Mouse (Mus musculus): ENCODE data around the gene Atp8b3.

Gene Atp8b3

DNA sequence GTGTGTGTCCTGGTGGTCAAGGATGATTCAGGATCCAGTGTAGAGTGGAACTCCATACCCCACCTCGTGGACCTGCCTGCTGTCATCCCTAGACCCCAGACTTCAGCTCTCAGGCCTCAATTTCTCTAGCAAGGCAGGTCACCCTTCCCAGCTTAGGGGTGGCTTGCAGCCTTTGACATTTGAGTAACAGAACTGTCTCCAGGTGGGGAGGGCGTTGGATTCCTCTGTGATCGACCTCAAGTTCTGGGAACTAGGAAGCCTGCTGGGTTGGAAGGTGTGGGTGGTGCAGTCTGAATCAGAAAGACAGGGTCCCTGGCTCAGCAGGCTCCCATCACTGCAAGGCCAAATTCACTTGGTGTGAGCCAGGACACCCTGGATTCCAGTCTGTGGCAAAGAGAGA, 36.0 kb upstream of the Atp8b3 start:
- ChIA-PET CTCF (interaction anchor here in 1 of 4 experiments (0.6 to 1.3 kb wide), 3 partner anchors 11 to 471 kb away, joined by 3 to 4 read pairs (median 4); no protein-coding TSS in a partner anchor), POLR2A (interaction anchor here in 3 of 4 experiments (0.6 to 7.7 kb wide), 9 partner anchors 8 to 102 kb away, joined by 3 to 129 read pairs (median 5); partner anchors contain the start of genes Mknk2 (in 2 of the 3), Csnk1g2 (in 1 of the 3) and Rexo1 (in 1 of the 3))

DNA sequence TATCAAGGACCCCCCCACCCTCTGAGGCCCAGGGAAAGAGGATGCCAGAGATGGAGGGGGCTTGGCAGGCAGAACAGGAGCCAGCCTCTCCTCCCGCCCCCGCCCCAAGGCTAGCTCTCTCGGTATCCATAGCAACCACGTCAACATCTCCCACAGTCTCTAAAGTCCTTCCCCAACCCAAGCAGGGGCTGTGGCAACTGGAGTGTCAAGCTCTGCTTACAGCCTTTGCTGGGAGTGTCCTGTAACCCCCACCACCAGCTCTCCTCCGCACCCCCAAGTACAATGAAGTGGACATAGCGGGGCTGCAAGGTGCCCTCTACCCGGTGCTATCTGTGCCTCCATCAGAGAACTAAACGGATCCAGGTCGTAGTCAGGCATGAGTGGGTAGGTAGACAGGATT, 35.0 kb upstream of the Atp8b3 start:
- POLR2A ChIA-PET = interaction anchor here (0.6 to 7.7 kb wide), 20 partner anchors 9 to 257 kb away, joined by 3 to 129 read pairs (median 3); partner anchors contain the start of genes Rexo1 (in 3 of the 4), Csnk1g2 (in 2 of the 4), Mknk2 (in 2 of the 4) and Abhd17a (in 1 of the 4)
- CTCF ChIA-PET = interaction anchor here in 2 of 4 experiments (0.6 to 1.3 kb wide), 4 partner anchors 10 to 285 kb away, joined by 3 to 7 read pairs (median 4); no protein-coding TSS in a partner anchor

DNA sequence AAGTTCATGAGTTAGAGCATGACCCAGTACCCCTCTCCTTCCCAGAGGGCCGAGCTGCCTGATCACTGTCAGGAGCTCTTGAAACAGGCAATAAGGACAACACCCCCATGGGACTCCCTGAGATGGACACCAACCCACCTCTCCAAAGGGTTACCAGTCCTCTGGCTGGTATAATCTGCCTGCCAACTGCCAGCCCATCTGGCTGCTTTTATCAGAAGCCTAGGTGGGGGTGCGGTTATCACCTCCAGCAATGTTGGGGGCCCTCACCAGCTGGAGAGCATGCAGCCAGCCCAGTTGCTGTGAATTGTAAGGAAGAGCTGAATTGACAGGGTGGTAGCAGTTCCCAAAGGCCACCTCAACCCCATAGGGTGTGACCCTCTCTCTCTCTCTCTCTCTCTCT, 33.6 kb upstream of the Atp8b3 start:
- ChIA-PET CTCF (no interaction called here), POLR2A (interaction anchor here in 3 of 4 experiments (0.7 to 7.7 kb wide), 10 partner anchors 11 to 893 kb away, joined by 3 to 129 read pairs (median 5); partner anchors contain the start of genes Mknk2 (in 2 of the 3), Rexo1 (in 2 of the 3) and Abhd17a (in 1 of the 3))

DNA sequence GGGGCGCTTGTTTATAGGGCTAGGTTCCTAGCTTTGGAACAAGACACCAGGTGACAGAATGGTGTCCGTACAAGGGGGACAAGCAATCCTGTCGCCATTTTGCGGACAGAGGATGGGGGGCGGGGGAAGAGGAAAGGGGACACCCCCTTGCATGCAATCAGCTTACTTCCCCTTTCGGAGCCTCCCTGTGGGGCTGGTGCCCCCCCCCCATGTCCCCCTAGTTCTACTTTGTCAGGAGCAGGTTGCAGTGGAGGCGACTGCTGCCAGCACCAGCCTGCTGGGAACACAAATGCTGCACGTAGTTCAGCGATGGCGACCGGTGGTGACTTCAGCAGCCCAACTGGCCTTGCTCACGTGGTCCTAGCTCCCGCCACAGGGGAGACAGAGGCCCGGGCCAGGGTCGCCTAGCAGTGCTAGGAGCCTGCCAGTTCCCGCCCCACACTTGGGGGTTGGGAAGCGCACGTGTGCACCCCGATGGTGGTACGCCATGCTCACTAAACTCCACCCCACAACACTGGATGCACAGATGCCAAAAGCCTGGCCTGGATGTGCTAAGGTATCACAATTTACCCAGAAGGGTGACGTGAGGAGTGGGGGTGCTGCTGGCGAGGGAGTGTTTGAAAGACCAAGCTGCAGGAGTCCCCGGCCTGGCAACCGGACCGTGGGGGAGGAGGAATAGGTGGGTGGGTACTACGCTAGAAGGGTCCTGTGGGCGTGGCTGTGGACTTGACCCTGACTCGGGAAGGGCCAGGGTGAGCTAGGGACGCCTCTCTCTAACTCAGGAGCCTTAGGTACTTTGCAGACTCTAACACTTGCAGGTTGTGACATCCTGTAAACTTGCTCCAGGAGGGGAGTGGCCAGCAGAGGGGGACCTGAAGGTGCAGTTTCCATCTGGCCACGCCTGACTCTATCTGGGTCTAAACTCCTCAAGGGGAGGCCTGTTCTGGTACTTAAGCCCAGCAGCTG, 32.2 kb upstream of the Atp8b3 start:
- CTCF ChIA-PET = interaction anchor here (0.5 to 3.4 kb wide), 11 partner anchors 9 to 273 kb away, joined by 3 to 17 read pairs (median 3); partner anchors contain the start of genes Rexo1 (in 3 of the 4) and Atp8b3 (in 1 of the 4)
- POLR2A ChIA-PET = interaction anchor here in 3 of 4 experiments (0.6 to 7.7 kb wide), 25 partner anchors 8 to 456 kb away, joined by 3 to 129 read pairs (median 5); partner anchors contain the start of genes Rexo1 (in 3 of the 3), Abhd17a (in 2 of the 3), Mknk2 (in 2 of the 3) and Ap3d1 (in 1 of the 3)

DNA sequence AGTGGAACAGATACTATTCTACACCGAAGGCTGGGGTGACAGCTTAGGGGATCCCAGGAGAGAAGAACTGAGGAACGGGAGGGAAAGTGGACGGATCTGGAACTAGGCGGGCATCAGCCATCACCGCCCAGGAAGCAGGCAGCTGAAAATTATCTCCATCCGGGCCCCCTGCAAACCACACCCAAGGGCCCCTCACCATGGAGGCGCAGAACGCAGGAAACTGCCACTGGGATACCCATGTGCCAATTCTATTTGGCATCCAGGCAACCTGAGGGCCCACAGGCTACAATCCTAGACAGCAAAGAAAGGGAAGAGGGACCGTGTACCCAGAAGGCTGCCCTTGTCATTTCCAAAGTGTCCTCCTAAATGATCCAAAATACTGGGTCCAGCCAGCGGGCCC, 31.5 kb upstream of the Atp8b3 start:
- CTCF ChIA-PET = interaction anchor here in 2 of 4 experiments (0.5 to 3.4 kb wide), 18 partner anchors 8 to 273 kb away, joined by 3 to 17 read pairs (median 4); partner anchors contain the start of gene Rexo1 (in 2 of the 2)
- POLR2A ChIA-PET = interaction anchor here in 3 of 4 experiments (0.6 to 7.7 kb wide), 39 partner anchors 8 to 848 kb away, joined by 3 to 129 read pairs (median 6); partner anchors contain the start of genes Gadd45b (in 3 of the 3), Abhd17a (in 2 of the 3), Mknk2 (in 2 of the 3) and Rexo1 (in 2 of the 3)

DNA sequence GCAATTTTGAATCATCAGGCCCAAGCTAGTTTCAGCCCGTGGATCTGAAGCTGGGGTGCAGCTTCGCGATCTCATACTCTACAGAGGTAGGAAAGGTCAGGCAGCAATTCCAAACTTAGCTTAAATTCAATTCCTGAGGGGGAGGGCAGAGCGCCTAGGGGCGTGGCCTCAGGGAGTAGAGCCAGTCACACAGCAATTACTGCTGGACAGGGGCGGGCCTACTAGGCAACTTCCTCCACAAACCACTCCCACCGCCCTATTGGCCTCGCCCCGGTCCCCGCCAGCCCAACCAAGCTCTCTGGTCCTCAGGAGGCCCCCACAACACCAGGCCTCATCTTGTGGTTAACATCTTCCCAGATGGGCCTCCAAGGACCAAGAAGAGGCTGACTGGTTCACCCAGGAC, 30.7 kb upstream of the Atp8b3 start:
- CTCF ChIA-PET = interaction anchor here (0.5 to 3.4 kb wide), 31 partner anchors 8 to 360 kb away, joined by 3 to 17 read pairs (median 4); partner anchors contain the start of genes Atp8b3 (in 2 of the 4), Rexo1 (in 2 of the 4), Abhd17a (in 1 of the 4) and Gadd45b (in 1 of the 4)
- POLR2A ChIA-PET = interaction anchor here in 3 of 4 experiments (0.6 to 7.7 kb wide), 73 partner anchors 7 to 622 kb away, joined by 3 to 129 read pairs (median 4); partner anchors contain the start of genes Gadd45b (in 3 of the 3), Rexo1 (in 3 of the 3), Abhd17a (in 2 of the 3) and Ap3d1 (in 2 of the 3)

DNA sequence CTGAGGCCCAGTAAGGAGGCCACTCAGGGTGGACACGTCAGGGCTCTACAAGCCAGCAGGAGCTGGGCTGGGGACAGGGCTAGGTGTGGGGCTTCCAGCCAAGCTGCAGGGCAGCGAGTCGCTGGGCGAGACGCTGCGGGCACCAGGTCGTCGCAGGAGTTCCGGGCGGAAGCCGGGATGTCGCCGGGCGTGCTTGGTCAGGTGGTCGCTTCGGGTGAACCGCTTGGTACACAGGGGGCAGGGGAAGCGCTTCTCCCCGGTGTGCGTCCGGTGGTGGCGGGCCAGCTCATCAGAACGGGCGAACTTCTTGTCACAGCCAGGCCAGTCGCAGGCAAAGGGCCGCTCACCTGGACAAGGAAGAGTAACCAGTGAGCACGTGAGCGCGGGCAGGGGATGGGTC, 30.0 kb upstream of the Atp8b3 start:
- POLR2A ChIA-PET = interaction anchor here in 3 of 4 experiments (0.5 to 7.7 kb wide), 37 partner anchors 7 to 1030 kb away, joined by 3 to 129 read pairs (median 7); partner anchors contain the start of genes Rexo1 (in 3 of the 3), Klf16 (in 2 of the 3), Mknk2 (in 2 of the 3) and Abhd17a (in 1 of the 3)
- CTCF ChIA-PET = interaction anchor here in 3 of 4 experiments (0.5 to 3.4 kb wide), 12 partner anchors 7 to 237 kb away, joined by 3 to 17 read pairs (median 4); partner anchors contain the start of genes Atp8b3 (in 1 of the 3) and Rexo1 (in 1 of the 3)

DNA sequence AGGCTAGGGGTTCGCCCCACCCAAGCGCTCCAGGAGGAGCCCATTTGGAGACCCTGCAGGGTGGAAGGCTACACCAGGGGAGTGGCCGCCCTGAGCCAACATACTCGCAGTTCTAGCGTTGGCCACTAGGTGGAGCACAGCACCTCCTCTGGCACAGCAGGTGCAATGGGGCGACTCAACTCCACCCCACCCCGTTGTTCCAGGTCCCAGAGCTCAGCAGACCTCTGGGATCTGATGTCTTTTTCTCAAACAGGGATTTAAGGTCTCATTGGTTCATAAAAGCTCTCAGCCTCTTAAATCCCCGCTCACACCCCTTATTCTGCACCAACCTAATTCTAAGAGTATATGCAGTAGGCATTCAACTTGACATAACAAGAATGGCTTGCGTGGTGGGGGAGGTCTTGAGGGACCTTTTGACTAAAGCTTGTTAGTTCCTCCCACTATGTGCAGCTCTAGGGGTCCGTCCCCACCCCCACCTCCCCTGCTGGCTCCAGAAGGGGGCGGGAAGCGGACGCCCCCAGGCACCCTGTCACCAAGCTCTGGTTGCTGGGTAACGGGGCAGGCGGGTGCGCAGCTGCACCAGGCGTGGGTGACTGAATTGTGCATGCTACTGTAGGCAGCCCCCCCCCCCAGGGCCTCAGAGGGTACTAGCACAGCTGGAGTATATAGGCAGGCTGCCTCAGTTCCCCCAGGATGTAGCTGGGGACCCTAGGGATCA, 27.6 kb upstream of the Atp8b3 start:
- ChIA-PET CTCF (interaction anchor here (0.6 to 3.0 kb wide), 48 partner anchors 8 to 760 kb away, joined by 3 to 28 read pairs (median 4); partner anchors contain the start of genes Atp8b3 (in 2 of the 4), Abhd17a (in 1 of the 4), Adamtsl5 (in 1 of the 4) and Ap3d1 (in 1 of the 4)), POLR2A (interaction anchor here in 3 of 4 experiments (0.6 to 5.4 kb wide), 43 partner anchors 9 to 812 kb away, joined by 3 to 45 read pairs (median 5); partner anchors contain the start of genes Klf16 (in 2 of the 3), Abhd17a (in 1 of the 3), Adat3 (in 1 of the 3) and Ap3d1 (in 1 of the 3))

DNA sequence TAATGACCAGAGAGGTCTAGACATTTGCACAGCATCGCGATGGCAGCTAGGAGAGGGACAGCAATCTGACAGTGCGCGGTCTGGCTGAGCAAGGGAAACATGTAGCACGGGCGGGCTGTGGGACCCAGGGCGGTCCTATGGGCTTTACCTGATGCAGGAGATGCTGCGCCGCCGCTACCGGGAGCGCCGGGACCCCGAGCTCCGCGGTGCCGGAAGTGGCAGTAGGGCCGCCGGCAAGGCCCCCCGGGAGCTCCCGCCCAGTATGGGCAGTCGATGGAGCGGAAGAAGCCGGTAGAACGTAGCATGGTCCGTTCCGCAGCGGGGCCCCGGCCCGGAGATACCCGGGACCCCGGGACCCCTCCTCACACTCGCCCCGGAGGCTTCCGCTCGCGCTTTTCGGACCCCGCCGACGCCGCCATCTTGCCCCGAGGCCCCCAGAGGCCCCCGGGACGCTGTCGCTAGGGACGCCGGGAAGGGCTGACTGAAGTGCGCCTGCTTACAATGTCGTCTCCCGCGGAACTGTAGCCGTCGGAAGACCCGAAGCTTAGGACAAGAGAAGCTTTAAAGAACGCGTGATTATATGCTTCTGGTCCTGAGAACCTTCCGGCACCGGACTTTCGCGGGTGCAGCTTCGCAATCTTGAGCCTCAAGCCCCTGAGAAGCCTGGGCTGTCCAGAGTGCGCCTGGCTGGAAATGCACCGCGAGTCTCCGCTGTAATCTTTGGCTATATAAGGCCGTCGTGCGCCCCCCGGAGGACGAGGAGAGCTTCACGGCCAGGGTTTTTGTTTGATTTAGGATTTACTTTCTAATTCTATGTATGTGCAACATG, 22.4 kb upstream of the Atp8b3 start, which contains the start of gene Rexo1:
TSS of gene Rexo1 (minus strand) at position 445 of the 829 bp plus-strand sequence.
- CTCF ChIA-PET = interaction anchor here (0.5 to 3.0 kb wide), 80 partner anchors 8 to 801 kb away, joined by 3 to 34 read pairs (median 4); partner anchors contain the start of genes Atp8b3 (in 4 of the 4), Klf16 (in 3 of the 4), Ap3d1 (in 2 of the 4) and Csnk1g2 (in 2 of the 4)
- POLR2A ChIA-PET = interaction anchor here (0.6 to 2.9 kb wide), 150 partner anchors 8 to 993 kb away, joined by 3 to 77 read pairs (median 4); partner anchors contain the start of genes Atp8b3 (in 4 of the 4), Abhd17a (in 3 of the 4), Csnk1g2 (in 3 of the 4) and Klf16 (in 3 of the 4)

DNA sequence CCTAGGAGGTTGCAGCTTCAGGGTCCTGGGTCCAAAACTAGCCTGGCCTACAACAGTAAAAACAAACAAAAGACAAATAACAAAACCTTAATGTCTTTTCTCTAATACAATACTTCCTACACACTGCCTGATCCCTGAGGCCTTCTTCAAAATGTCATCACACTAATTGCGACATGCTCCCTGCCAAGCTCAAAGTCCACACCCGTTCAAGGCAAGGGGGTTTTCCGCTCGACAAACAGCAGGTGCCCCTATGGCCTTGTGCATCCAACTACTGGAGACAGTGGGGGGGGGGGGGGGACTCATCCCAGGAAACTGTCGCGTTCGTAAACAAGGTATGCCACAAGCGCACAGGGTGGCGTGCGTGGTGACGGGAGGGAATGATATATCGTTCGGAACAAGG, 21.7 kb upstream of the Atp8b3 start:
- ChIA-PET POLR2A (interaction anchor here (0.6 to 2.9 kb wide), 91 partner anchors 8 to 581 kb away, joined by 3 to 77 read pairs (median 5); partner anchors contain the start of genes Abhd17a (in 2 of the 4), Atp8b3 (in 2 of the 4), Csnk1g2 (in 2 of the 4) and Mbd3 (in 2 of the 4)), CTCF (interaction anchor here (0.5 to 3.0 kb wide), 37 partner anchors 9 to 664 kb away, joined by 3 to 34 read pairs (median 6); partner anchors contain the start of genes Klf16 (in 3 of the 4), Atp8b3 (in 2 of the 4), Abhd17a (in 1 of the 4) and Ap3d1 (in 1 of the 4))

DNA sequence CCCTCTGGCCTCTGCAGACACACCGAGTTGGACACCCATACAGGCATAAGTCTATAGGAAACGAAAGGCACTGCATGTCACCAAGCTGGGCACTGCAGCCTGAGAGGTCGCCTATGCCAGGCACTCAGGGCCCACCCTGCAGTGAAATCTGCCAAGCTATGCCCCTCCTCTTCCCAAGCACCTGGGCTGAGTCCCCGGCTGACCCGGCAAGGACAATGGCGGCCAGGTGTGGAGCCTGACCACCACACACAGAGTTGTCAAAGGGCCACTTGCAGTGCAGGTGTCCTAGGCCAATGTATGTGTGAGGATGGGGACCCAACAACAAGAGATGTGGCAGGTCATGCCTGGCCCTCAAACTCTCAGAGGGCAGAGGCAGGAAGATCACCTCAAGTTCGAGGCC, 20.5 kb upstream of the Atp8b3 start:
- CTCF ChIA-PET = no interaction called here
- POLR2A ChIA-PET = interaction anchor here in 1 of 4 experiments (0.7 to 1.5 kb wide), 2 partner anchors 9 to 10 kb away, joined by 3 read pairs; no protein-coding TSS in a partner anchor

DNA sequence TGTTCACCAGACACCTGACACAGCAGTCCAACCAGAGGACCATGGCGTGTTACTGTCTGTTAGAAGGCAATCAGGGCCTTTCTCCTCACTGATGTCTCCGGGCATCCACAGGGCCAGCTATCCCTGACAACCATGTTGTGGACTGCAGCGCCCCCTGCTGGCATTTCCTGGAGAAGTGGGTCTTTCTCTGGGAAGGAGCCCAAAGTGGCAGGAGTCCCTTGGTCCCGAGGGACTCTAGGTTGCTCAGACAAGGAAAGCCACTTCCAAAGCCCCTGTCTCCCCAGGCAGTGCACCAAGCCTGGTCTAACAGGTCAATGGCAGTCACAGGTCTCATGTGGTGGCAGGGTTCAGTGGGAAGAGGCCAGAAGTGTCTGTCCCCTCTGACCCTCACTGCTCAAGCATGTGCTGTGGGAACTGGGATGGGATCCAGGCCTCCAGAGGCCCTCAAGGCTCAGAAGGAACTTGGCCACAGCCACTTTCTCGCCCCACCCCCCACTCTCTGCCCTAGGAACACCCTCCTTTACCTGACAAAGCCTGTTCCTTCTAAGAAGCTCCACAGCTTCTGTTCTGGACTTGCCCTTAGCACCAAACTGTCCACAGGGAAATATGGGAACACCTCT, 18.5 kb upstream of the Atp8b3 start:
- POLR2A ChIA-PET = interaction anchor here in 3 of 4 experiments (0.5 to 2.4 kb wide), 30 partner anchors 9 to 352 kb away, joined by 3 to 18 read pairs (median 5); partner anchors contain the start of genes Atp8b3 (in 2 of the 3), Ap3d1 (in 1 of the 3), Csnk1g2 (in 1 of the 3) and Pcsk4 (in 1 of the 3)
- CTCF ChIA-PET = interaction anchor here (0.5 to 3.3 kb wide), 88 partner anchors 9 to 703 kb away, joined by 3 to 29 read pairs (median 4); partner anchors contain the start of genes Atp8b3 (in 4 of the 4), Abhd17a (in 1 of the 4), Adamtsl5 (in 1 of the 4) and Apc2 (in 1 of the 4)

DNA sequence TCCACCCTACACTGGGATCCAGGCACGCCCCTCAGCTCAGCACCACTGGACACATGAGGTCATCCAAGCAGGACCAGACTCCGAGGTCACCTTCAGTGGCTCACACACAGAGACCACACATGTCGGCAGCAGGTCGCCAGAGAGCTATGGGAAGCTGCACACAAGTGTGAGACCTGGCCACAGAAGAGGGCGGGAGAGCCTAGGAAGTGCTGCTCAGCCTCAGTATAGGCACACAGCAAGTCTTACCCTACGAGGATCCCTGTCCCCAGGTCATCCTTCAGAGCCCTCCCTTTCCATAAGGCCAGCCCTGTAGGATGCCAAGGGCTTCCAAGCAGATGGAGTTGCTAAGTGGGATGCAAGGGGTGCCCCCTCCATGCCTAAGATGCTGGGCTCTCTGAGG, 15.1 kb upstream of the Atp8b3 start:
- POLR2A ChIA-PET = interaction anchor here in 2 of 4 experiments (0.7 to 4.9 kb wide), 9 partner anchors 7 to 122 kb away, joined by 3 to 23 read pairs (median 4); partner anchors contain the start of genes Atp8b3 (in 1 of the 2) and Rexo1 (in 1 of the 2)
- CTCF ChIA-PET = interaction anchor here in 3 of 4 experiments (0.6 to 1.6 kb wide), 9 partner anchors 8 to 178 kb away, joined by 3 to 6 read pairs (median 4); partner anchors contain the start of gene Atp8b3 (in 2 of the 3)

DNA sequence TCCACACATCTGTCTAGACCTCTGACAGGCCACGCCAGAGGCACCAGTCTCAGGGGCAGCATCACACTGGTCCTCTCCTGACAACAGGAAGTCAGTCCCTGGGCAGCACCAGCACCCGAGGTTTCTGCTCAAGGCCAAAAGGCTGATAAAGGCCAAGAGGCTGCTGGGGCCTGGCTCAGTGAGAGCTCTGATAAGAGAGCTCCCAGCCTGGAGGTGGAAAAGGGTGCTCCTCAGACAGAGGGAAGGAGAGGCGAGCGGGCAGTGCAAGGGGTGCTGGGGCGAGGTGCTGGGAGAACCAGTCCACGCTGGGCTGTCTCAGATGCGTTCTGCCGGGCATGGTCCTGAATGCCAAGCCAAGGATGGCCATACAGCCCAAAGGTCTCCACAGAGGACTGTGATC, 14.7 kb upstream of the Atp8b3 start:
- ChIA-PET CTCF (interaction anchor here in 2 of 4 experiments (1.0 to 1.6 kb wide), 5 partner anchors 8 to 177 kb away, joined by 3 to 4 read pairs (median 3); partner anchors contain the start of gene Atp8b3 (in 2 of the 2)), POLR2A (interaction anchor here in 2 of 4 experiments (0.7 to 4.9 kb wide), 6 partner anchors 8 to 123 kb away, joined by 3 to 23 read pairs (median 3); partner anchors contain the start of genes Csnk1g2 (in 1 of the 2) and Rexo1 (in 1 of the 2))

All from embryonic stem cell, embryonic (primary cell).